Mouse (Mus musculus): Measurements from ENCODE around the gene Olfr1192-ps1.
"Not testable (repeated sequence)": the region's sequence is repeated elsewhere in the genome, so short reads cannot be mapped to it uniquely, and the experiment has no call there.

Olfr1192-ps1 gene

DNA sequence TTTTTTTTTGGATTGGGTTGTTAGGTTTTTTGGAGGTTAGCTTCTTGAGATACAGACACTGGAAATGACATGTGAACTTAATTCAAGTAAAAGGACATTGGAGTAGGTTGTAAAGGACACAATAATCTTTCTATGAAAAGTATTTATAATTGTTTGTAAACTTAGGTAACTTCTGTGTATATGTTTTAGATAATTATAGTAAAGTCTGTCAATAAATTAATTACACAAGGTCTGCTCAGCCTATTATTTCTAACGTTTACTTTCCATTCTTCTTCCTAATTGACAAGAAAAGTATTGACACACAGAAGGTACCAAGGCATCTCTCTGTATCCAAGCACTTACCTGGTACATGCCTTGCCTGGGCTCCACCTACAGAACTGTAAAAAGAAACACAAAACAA lies at the start of gene Olfr1192-ps1:
Gene Olfr1192-ps1 (plus strand): TSS at position 301 of the 400 bp plus-strand sequence.
- DNase-seq = no peak

DNA sequence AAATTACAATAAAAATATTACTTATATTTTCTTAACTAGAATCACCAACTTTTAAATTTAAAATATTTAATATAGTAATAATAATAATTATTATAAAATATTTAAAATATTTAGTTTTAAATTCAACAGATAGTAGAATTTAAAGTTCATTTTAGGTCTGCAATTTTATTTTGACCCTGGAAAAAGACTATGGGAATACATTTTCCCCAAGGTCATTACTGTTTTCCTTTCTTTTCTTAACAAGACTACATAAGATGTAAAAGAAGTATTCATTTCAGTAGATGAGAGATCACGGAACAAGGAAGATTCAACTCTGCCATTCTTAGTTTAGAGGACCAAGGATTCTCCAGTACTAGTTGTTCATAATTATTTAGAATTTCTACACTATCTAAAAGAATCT lies 8.1 kb upstream of the Olfr1192-ps1 start, which contains the start of gene Olfr1191-ps1:
Gene Olfr1191-ps1 (plus strand): TSS at position 301 of the 400 bp plus-strand sequence.
- DNase-seq = not testable (repeated sequence)

DNA sequence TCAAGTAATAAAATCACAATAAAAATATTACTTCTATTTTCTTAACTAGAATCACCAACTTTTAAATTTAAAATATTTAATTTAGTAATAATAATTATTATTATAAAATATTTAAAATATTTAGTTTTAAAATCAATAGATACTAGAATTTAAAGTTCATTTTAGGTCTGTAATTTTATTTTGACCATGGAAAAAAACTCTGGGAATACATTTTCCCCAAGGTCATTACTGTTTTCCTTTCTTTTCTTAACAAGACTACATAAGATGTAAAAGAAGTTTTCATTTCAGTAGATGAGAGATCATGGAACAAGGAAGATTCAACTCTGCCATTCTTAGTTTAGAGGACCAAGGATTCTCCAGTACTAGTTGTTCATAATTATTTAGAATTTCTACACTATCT lies 27.0 kb downstream of the Olfr1192-ps1 start, which contains the start of gene Olfr1193:
Gene Olfr1193 (plus strand): TSS at position 301 of the 400 bp plus-strand sequence.
- not testable (repeated sequence) for DNase-seq

DNA sequence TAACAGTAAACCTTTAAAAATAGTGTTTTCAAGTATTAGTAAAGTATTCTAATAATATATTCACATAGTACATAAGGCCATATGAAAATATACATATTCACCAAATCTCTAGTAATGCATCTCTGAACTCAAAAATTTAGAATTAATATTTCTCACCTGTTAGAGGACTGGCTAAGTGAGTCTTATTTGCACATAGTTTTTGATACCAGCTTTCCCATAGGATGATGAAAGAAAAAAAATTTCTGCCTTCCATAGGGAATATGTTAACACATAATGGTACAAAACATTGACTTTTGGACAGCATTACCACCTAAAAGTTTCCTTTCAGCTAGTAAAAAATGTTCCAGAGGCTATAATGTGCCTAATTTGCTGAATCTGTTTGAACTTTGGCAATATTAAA lies 40.8 kb downstream of the Olfr1192-ps1 start, which contains the start of gene Olfr1195:
Gene Olfr1195 (minus strand): TSS at position 101 of the 400 bp plus-strand sequence.
- DNase-seq = no peak

DNA sequence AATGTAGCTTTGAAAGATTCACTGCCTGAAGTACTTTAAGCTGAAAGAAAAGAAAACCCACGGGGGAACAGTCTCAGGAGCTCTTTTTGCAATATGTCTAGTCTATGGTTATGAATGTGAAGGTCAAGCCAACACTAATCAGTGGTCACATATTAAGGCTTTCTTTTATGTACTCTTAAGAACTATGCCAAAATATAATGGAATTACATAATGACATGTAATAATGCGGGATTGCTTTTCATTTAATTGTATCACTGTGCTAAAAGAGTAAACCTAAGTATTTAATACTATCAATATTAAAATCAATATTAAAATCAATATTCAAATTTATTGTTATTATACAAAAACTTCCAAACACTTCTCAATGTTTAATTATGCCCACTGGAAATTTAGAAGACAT lies 56.2 kb downstream of the Olfr1192-ps1 start, which contains the start of gene Olfr1196:
Gene Olfr1196 (minus strand): TSS at position 101 of the 400 bp plus-strand sequence.
- no peak for DNase-seq
